Mouse (Mus musculus): ENCODE data around the gene Maff. TPM values are rescaled to one million over a fixed set of nuclear protein-coding genes. Genes with fewer than 3 reads are reported as not detected.
A peak's percentile ranks its signal among the peaks of the same experiment; 100 is the strongest.

Maff gene
- polyA plus RNA-seq, 1 experiment, result 15.6 TPM

GRCm38 (mm10) chr15:79400975-79401365, 54.5 kb downstream of the Maff start:
- Histone ChIP-seq H3K36me3 (ENCODE audit: control insufficient read depth, insufficient read depth) (no peaks in the 10 kb centered on the region), H3K27me3 (ENCODE audit: control insufficient read depth, insufficient read depth, insufficient read length) (no peaks in the 10 kb centered on the region), H3K4me3 (peak overlapping the region; percentile 72), H3K79me2 (ENCODE audit: control insufficient read depth, insufficient read depth) (peaks cover 53% of the 10 kb centered on the region), H3K4me2 (ENCODE audit: low read depth) (peak overlapping the region; percentile 88), H3ac (ENCODE audit: control insufficient read depth, insufficient read length) (no peak overlapping the region)
- TF ChIP-seq TCF12 (IDR thresholded peaks at IDR 0.05; ENCODE audit: insufficient read depth, poor library complexity, severe bottlenecking) (no peak), SRF (IDR thresholded peaks at IDR 0.05; ENCODE audit: control insufficient read depth, insufficient read length, low read depth) (no peak), E2F4 (IDR thresholded peaks at IDR 0.05; ENCODE audit: insufficient read depth) (no peak), TCF3 (IDR thresholded peaks at IDR 0.05; ENCODE audit: insufficient read length, low read depth) (no peak), POLR2A (IDR thresholded peaks at IDR 0.05; ENCODE audit: insufficient read length, low read depth) (no peak), MAX (IDR thresholded peaks at IDR 0.05; ENCODE audit: low read depth) (no peak), MYOG (IDR thresholded peaks at IDR 0.05; ENCODE audit: control insufficient read depth in 1 of 3, insufficient read depth in 1 of 3, insufficient read length in 2 of 3, low read depth in 2 of 3) (no peak), CEBPB (IDR thresholded peaks at IDR 0.05; ENCODE audit: insufficient read depth, poor library complexity, severe bottlenecking) (no peak), REST (IDR thresholded peaks at IDR 0.05; ENCODE audit: insufficient read depth, insufficient read length) (no peak), USF1 (IDR thresholded peaks at IDR 0.05; ENCODE audit: low read depth) (no peak), MYOD1 (IDR thresholded peaks at IDR 0.05; ENCODE audit: control insufficient read depth in 1 of 3, insufficient read length in 2 of 3, low read depth in 2 of 3) (no peak), POLR2AphosphoS2 (IDR thresholded peaks at IDR 0.05; ENCODE audit: insufficient read length, low read depth) (no peak)

- Histone ChIP-seq H3K36me3 (ENCODE audit: control insufficient read depth, insufficient read depth) (no peaks in the 10 kb centered on the region), H3K79me2 (ENCODE audit: control insufficient read depth, insufficient read depth) (peaks cover 45% of the 10 kb centered on the region), H3K4me3 (peak overlapping the region; percentile 72), H3K27me3 (ENCODE audit: control insufficient read depth, insufficient read depth, insufficient read length) (no peaks in the 10 kb centered on the region), H3K4me2 (ENCODE audit: low read depth) (peak overlapping the region; percentile 88), H3ac (ENCODE audit: control insufficient read depth, insufficient read length) (peak overlapping the region; percentile 58)
- TF ChIP-seq E2F4 (IDR thresholded peaks at IDR 0.05; ENCODE audit: insufficient read depth), result no peak
- TF ChIP-seq POLR2A (IDR thresholded peaks at IDR 0.05; ENCODE audit: insufficient read length, low read depth), result no peak
- TF ChIP-seq CEBPB (IDR thresholded peaks at IDR 0.05; ENCODE audit: insufficient read depth, poor library complexity, severe bottlenecking), result no peak
- TF ChIP-seq POLR2AphosphoS2 (IDR thresholded peaks at IDR 0.05; ENCODE audit: insufficient read length, low read depth), result no peak
- no peak for TF ChIP-seq TCF12 (IDR thresholded peaks at IDR 0.05; ENCODE audit: insufficient read depth, poor library complexity, severe bottlenecking)
- no peak for TF ChIP-seq MYOG (IDR thresholded peaks at IDR 0.05; ENCODE audit: control insufficient read depth in 1 of 3, insufficient read depth in 1 of 3, insufficient read length in 2 of 3, low read depth in 2 of 3)
- TF ChIP-seq MYOD1 (IDR thresholded peaks at IDR 0.05; ENCODE audit: control insufficient read depth in 1 of 3, insufficient read length in 2 of 3, low read depth in 2 of 3), result no peak
- TF ChIP-seq REST (IDR thresholded peaks at IDR 0.05; ENCODE audit: insufficient read depth, insufficient read length), result no peak
- TF ChIP-seq TCF3 (IDR thresholded peaks at IDR 0.05; ENCODE audit: insufficient read length, low read depth), result no peak
- no peak for TF ChIP-seq USF1 (IDR thresholded peaks at IDR 0.05; ENCODE audit: low read depth)
Observed at GRCm38 (mm10) chr15:79402176-79402575, 55.8 kb downstream of the Maff start.

GRCm38 (mm10) chr15:79402836-79403762, 56.7 kb downstream of the Maff start, which contains the start of gene Tmem184b:
Gene Tmem184b, minus strand, starts transcription at chr15:79403569.
- Histone ChIP-seq H3K4me2 (ENCODE audit: low read depth) (peak within 1 kb of the TSS; percentile 92), H3K79me2 (ENCODE audit: control insufficient read depth, insufficient read depth) (peaks cover 45% of the 10 kb centered on the region)
- TF ChIP-seq CEBPB (IDR thresholded peaks at IDR 0.05; ENCODE audit: insufficient read depth, poor library complexity, severe bottlenecking), result no peak
- TF ChIP-seq SRF (IDR thresholded peaks at IDR 0.05; ENCODE audit: control insufficient read depth, insufficient read length, low read depth), result no peak
- TF ChIP-seq POLR2AphosphoS2 (IDR thresholded peaks at IDR 0.05; ENCODE audit: insufficient read length, low read depth), result peak; percentile 84
- peak in 1 of 3 experiments; percentile 9 for TF ChIP-seq MYOG (IDR thresholded peaks at IDR 0.05; ENCODE audit: control insufficient read depth in 1 of 3, insufficient read depth in 1 of 3, insufficient read length in 2 of 3, low read depth in 2 of 3)
- TF ChIP-seq POLR2A (IDR thresholded peaks at IDR 0.05; ENCODE audit: insufficient read length, low read depth), result peak; percentile 84
- no peak for TF ChIP-seq MAX (IDR thresholded peaks at IDR 0.05; ENCODE audit: low read depth)
- no peak for TF ChIP-seq USF1 (IDR thresholded peaks at IDR 0.05; ENCODE audit: low read depth)
- TF ChIP-seq E2F4 (IDR thresholded peaks at IDR 0.05; ENCODE audit: insufficient read depth), result no peak
- no peak for TF ChIP-seq REST (IDR thresholded peaks at IDR 0.05; ENCODE audit: insufficient read depth, insufficient read length)
- TF ChIP-seq TCF3 (IDR thresholded peaks at IDR 0.05; ENCODE audit: insufficient read length, low read depth), result no peak
- TF ChIP-seq MYOD1 (IDR thresholded peaks at IDR 0.05; ENCODE audit: control insufficient read depth in 1 of 3, insufficient read length in 2 of 3, low read depth in 2 of 3), result peak in 1 of 3 experiments; percentile 9
- TF ChIP-seq TCF12 (IDR thresholded peaks at IDR 0.05; ENCODE audit: insufficient read depth, poor library complexity, severe bottlenecking), result no peak

GRCm38 (mm10) chr15:79403763-79404210, 57.4 kb downstream of the Maff start:
- Histone ChIP-seq H3ac (ENCODE audit: control insufficient read depth, insufficient read length) (peak overlapping the region; percentile 58), H3K36me3 (ENCODE audit: control insufficient read depth, insufficient read depth) (no peaks in the 10 kb centered on the region), H3K4me3 (peak overlapping the region; percentile 72), H3K4me2 (ENCODE audit: low read depth) (peak overlapping the region; percentile 92), H3K79me2 (ENCODE audit: control insufficient read depth, insufficient read depth) (peaks cover 41% of the 10 kb centered on the region), H3K27me3 (ENCODE audit: control insufficient read depth, insufficient read depth, insufficient read length) (no peaks in the 10 kb centered on the region)
- TF ChIP-seq CEBPB (IDR thresholded peaks at IDR 0.05; ENCODE audit: insufficient read depth, poor library complexity, severe bottlenecking), result no peak
- TF ChIP-seq POLR2AphosphoS2 (IDR thresholded peaks at IDR 0.05; ENCODE audit: insufficient read length, low read depth), result no peak
- no peak for TF ChIP-seq MAX (IDR thresholded peaks at IDR 0.05; ENCODE audit: low read depth)
- TF ChIP-seq TCF12 (IDR thresholded peaks at IDR 0.05; ENCODE audit: insufficient read depth, poor library complexity, severe bottlenecking), result no peak
- TF ChIP-seq MYOD1 (IDR thresholded peaks at IDR 0.05; ENCODE audit: control insufficient read depth in 1 of 3, insufficient read length in 2 of 3, low read depth in 2 of 3), result peak in 1 of 3 experiments; percentile 44
- TF ChIP-seq TCF3 (IDR thresholded peaks at IDR 0.05; ENCODE audit: insufficient read length, low read depth), result no peak
- peak in 1 of 3 experiments; percentile 10 for TF ChIP-seq MYOG (IDR thresholded peaks at IDR 0.05; ENCODE audit: control insufficient read depth in 1 of 3, insufficient read depth in 1 of 3, insufficient read length in 2 of 3, low read depth in 2 of 3)

More at GRCm38 (mm10) chr15:79402836-79403762, 56.7 kb downstream of the Maff start, which contains the start of gene Tmem184b:
- no peaks in the 10 kb centered on the region for H3K36me3 ChIP-seq (ENCODE audit: control insufficient read depth, insufficient read depth)
- no peaks in the 10 kb centered on the region for H3K27me3 ChIP-seq (ENCODE audit: control insufficient read depth, insufficient read depth, insufficient read length)
- peak within 1 kb of the TSS; percentile 72 for H3K4me3 ChIP-seq
- peak within 1 kb of the TSS; percentile 58 for H3ac ChIP-seq (ENCODE audit: control insufficient read depth, insufficient read length)
